Mouse (Mus musculus) limb, embryonic 12.5 days (tissue): Measurements from ENCODE around the gene Rogdi. TPM values are rescaled to one million over a fixed set of nuclear protein-coding genes. Genes with fewer than 3 reads are reported as not detected.

Source experiments
- ATAC-seq: fragments of 200-750 bp; cut with Nextera tagmentation; 2 replicates; pipeline ENCODE4 v1.8.0; 2017; ENCODE audit warnings: low read depth, moderate TSS enrichment; ENCODE audit not compliant: insufficient number of reproducible peaks, insufficient read depth, low FRiP score, low TSS enrichment
- H3K27ac ChIP-seq: fragments of 300-500 bp; sonication (generic); 2 replicates; pipeline ENCODE4 v1.5.1; 2016; ENCODE audit warnings: mild to moderate bottlenecking, moderate library complexity
- H3K27me3 ChIP-seq: fragments of 300-500 bp; sonication (generic); 2 replicates; pipeline ENCODE4 v1.6.1; 2016; ENCODE audit warnings: mild to moderate bottlenecking, moderate library complexity
- H3K36me3 ChIP-seq: fragments of 300-500 bp; sonication (generic); 2 replicates; pipeline ENCODE4 v1.6.1; 2016; ENCODE audit warnings: mild to moderate bottlenecking, moderate library complexity
- H3K4me1 ChIP-seq: fragments of 300-500 bp; sonication (generic); replicated peaks from 2 replicates; pipeline ENCODE4 v1.6.1; 2016
- H3K4me2 ChIP-seq: fragments of 300-500 bp; sonication (generic); 2 replicates; pipeline ENCODE4 v1.6.1; 2016; ENCODE audit warnings: mild to moderate bottlenecking, moderate library complexity
- H3K4me3 ChIP-seq: fragments of 300-500 bp; sonication (generic); replicated peaks from 2 replicates; pipeline ENCODE4 v1.5.1; 2016; ENCODE audit warnings: mild to moderate bottlenecking
- H3K9ac ChIP-seq: fragments of 300-500 bp; sonication (generic); replicated peaks from 2 replicates; pipeline ENCODE4 v1.6.1; 2016; ENCODE audit warnings: mild to moderate bottlenecking, moderate library complexity
- H3K9me3 ChIP-seq: fragments of 300-500 bp; sonication (generic); 2 replicates; pipeline ENCODE4 v1.6.1; 2016; ENCODE audit warnings: mild to moderate bottlenecking, moderate library complexity
- WGBS: fragments of 180-500 bp; shearing (Covaris S2); methylation state at CpG from one replicate; pipeline ENCODE4 v1.1.7; 2016; 5-methylcytosine and 5-hydroxymethylcytosine counted together
- polyA plus RNA-seq: library from polyadenylated mRNA; unstranded; fragments of >200 nt; fragmentation: Nextera tagmentation; extraction: Ambion mirVana; gene quantifications from 2 replicates; pipeline ENCODE4 v1.2.1, GENCODE M21; 2016

The Rogdi gene
- polyA plus RNA-seq, 1 experiment from 2014 or later: 71.5 TPM

- Histone ChIP-seq H3K27ac (peak within 1 kb of the TSS; percentile 70), H3K9ac (peak within 1 kb of the TSS; percentile 81), H3K4me3 (peak within 1 kb of the TSS; percentile 90), H3K36me3 (peaks cover 14% of the 10 kb centered on the region; the same call in 1 of the 2 replicates), H3K4me1 (peaks cover 24% of the 10 kb centered on the region), H3K9me3 (no peaks in the 10 kb centered on the region), H3K27me3 (no peaks in the 10 kb centered on the region), H3K4me2 (peak within 1 kb of the TSS; percentile 84)
- peak; percentile 97 for ATAC-seq
- WGBS: under 1% methylated on average over 76 of the region's 76 CpGs
These were observed 49.3 kb downstream of the Rogdi start, which contains the start of gene Anks3 for GRCm38 (mm10) chr16:4963797-4964709. Gene Anks3 (minus strand): TSS chr16:4964205.

- Histone ChIP-seq H3K4me3 (peak overlapping the region; percentile 90), H3K36me3 (peaks cover 14% of the 10 kb centered on the region; the same call in 1 of the 2 replicates), H3K9ac (peak overlapping the region; percentile 81), H3K4me2 (peak overlapping the region; percentile 84), H3K9me3 (no peaks in the 10 kb centered on the region), H3K27ac (peak overlapping the region; percentile 70; the same call in 1 of the 2 replicates), H3K27me3 (no peaks in the 10 kb centered on the region), H3K4me1 (peaks cover 24% of the 10 kb centered on the region)
- WGBS: 43% methylated on average over 9 of the region's 9 CpGs
- no peak for ATAC-seq
These were observed 50.0 kb downstream of the Rogdi start for GRCm38 (mm10) chr16:4963346-4963745.

- H3K9ac ChIP-seq: no peak overlapping the region
- no peak overlapping the region for H3K27ac ChIP-seq
- peaks cover 42% of the 10 kb centered on the region for H3K36me3 ChIP-seq
- no peaks in the 10 kb centered on the region for H3K27me3 ChIP-seq
- H3K9me3 ChIP-seq: no peaks in the 10 kb centered on the region
- no peak overlapping the region for H3K4me3 ChIP-seq
- ATAC-seq: no peak
- 86% methylated on average over 8 of the region's 8 CpGs for WGBS
- H3K4me2 ChIP-seq: no peak overlapping the region
- peaks cover 21% of the 10 kb centered on the region for H3K4me1 ChIP-seq
These were observed 53.1 kb downstream of the Rogdi start for GRCm38 (mm10) chr16:4960260-4960659.

Other genes starting within 250 kb of the Rogdi start
- 90.1 and 93.3 TPM in 2 replicates for gene Cdip1, start 223.3 kb downstream of the Rogdi start, polyA plus RNA-seq
- gene 4930562C15Rik, start 178.1 kb downstream of the Rogdi start, polyA plus RNA-seq: 0.46 and 0.58 TPM in 2 replicates
- 31.5 and 35.3 TPM in 2 replicates for gene Ubald1, start 133.2 kb downstream of the Rogdi start, polyA plus RNA-seq
- gene Mgrn1, start 127.3 kb downstream of the Rogdi start, polyA plus RNA-seq: 87.1 and 87.5 TPM in 2 replicates
- gene Nudt16l1, start 74.8 kb downstream of the Rogdi start, polyA plus RNA-seq: 168 and 171 TPM in 2 replicates
- 63.0 and 67.6 TPM in 2 replicates for gene Anks3, start 49.3 kb downstream of the Rogdi start, polyA plus RNA-seq
- gene Sept12, start 15.7 kb downstream of the Rogdi start, polyA plus RNA-seq: 0.08 TPM in 1 of 2 replicates, not detected in the other
- 1.6 and 4.3 TPM in 2 replicates for gene Smim22, start 6.3 kb downstream of the Rogdi start, polyA plus RNA-seq
- gene Glyr1, start 36.3 kb upstream of the Rogdi start, polyA plus RNA-seq: 168 and 174 TPM in 2 replicates
- 26.8 and 27.0 TPM in 2 replicates for gene Ubn1, start 36.5 kb upstream of the Rogdi start, polyA plus RNA-seq
- 3.3 TPM in 2 replicates for gene Ppl, start 118.9 kb upstream of the Rogdi start, polyA plus RNA-seq
- gene Sec14l5, start 133.6 kb upstream of the Rogdi start, polyA plus RNA-seq: 0.04 and 0.05 TPM in 2 replicates
- 14.5 and 14.7 TPM in 2 replicates for gene Nagpa, start 190.5 kb upstream of the Rogdi start, polyA plus RNA-seq
- gene AU021092, start 208.7 kb upstream of the Rogdi start, polyA plus RNA-seq: 1.2 and 1.4 TPM in 2 replicates
- gene Alg1, start 220.1 kb upstream of the Rogdi start, polyA plus RNA-seq: 27.8 and 28.2 TPM in 2 replicates
- gene Eef2kmt, start 242.4 kb upstream of the Rogdi start, polyA plus RNA-seq: 14.3 and 16.8 TPM in 2 replicates